Mouse (Mus musculus) erythroblast, embryonic 14.5 days (primary cell): ENCODE measurements around the gene Uhrf1bp1.

Experiments used
- GATA1 ChIP-seq: IDR thresholded peaks from 2 replicates; pipeline ENCODE4 v1.6.1; 2012; ENCODE audit warnings: low read length, inconsistent platforms, mixed read lengths
- TAL1 ChIP-seq: IDR thresholded peaks from 3 replicates; pipeline ENCODE4 v1.6.1; 2012; ENCODE audit warnings: low read length, inconsistent platforms, mixed read lengths

DNA sequence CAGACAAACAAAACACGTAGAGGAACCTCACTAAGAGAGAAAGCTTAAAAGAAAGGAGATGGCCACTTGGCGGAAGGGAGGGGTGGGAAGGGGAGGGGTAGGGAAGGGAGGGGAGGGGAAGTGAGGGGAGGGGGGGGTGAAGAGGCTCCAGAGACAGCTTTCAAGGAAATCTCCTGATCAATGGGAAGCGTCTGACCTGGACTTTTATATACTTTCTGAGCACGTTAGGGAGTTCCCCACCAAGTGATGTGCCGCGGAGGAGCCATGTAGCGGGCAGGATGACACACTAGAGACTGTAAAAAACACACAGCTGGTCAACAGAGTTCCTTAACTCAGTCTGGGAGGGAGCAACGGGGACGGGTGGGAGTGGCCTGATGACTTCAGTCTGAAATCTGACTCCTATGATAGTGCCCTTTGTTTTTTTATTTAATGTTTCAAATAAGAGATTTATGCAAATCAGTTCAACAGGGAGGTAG lies 29.3 kb upstream of the Uhrf1bp1 start:
- TF ChIP-seq GATA1 (no peak), TAL1 (no peak)
